Mouse (Mus musculus) ES-E14 (cell line): Measurements from ENCODE around the gene Bend5. TPM values are rescaled to one million over a fixed set of nuclear protein-coding genes. Genes with fewer than 3 reads are reported as not detected.

Source experiments
- DNase-seq: peaks from one replicate; pipeline ENCODE4 v3.0.0-alpha.2; 2013; ENCODE audit warnings: low read depth, low spot score
- H3K27ac ChIP-seq: 2 replicates; pipeline ENCODE4 v1.5.1; 2012; ENCODE audit warnings: low read depth, mild to moderate bottlenecking, low read length, moderate library complexity, mixed read lengths; ENCODE audit not compliant: poor library complexity, insufficient read depth, severe bottlenecking
- H3K36me3 ChIP-seq: 2 replicates; pipeline ENCODE4 v1.6.1; 2012; ENCODE audit warnings: mild to moderate bottlenecking, low read length, moderate library complexity, mixed read lengths; ENCODE audit not compliant: control insufficient read depth, poor library complexity, insufficient read depth, severe bottlenecking
- H3K4me1 ChIP-seq, 2 experiments: fragments of 150-350 bp in 1 of 2; sonication (generic) in 1 of 2; 2 replicates each; pipeline ENCODE4 v1.6.1; 2012; ENCODE audit warnings: low read length in 2 of 2, mild to moderate bottlenecking in 1 of 2, mixed read lengths in 1 of 2; ENCODE audit not compliant: control insufficient read depth in 2 of 2, insufficient read depth in 2 of 2, poor library complexity in 1 of 2
- H3K4me3 ChIP-seq, 2 experiments: fragments of 150-350 bp in 1 of 2; sonication (generic) in 1 of 2; 2 replicates each; pipeline ENCODE4 v1.5.1; 2012; ENCODE audit warnings: low read length in 2 of 2, low read depth in 1 of 2, mild to moderate bottlenecking in 1 of 2, mixed read lengths in 1 of 2; ENCODE audit not compliant: insufficient read depth in 1 of 2, poor library complexity in 1 of 2, severe bottlenecking in 1 of 2
- H3K9ac ChIP-seq: 2 replicates; pipeline ENCODE4 v1.6.1; 2012; ENCODE audit warnings: low read depth, mild to moderate bottlenecking, low read length, mixed read lengths; ENCODE audit not compliant: poor library complexity, insufficient read depth, severe bottlenecking
- H3K9me3 ChIP-seq: fragments of 150-350 bp; sonication (generic); 2 replicates; pipeline ENCODE4 v1.6.1; 2012; ENCODE audit warnings: low read depth, mild to moderate bottlenecking, low read length; ENCODE audit not compliant: control insufficient read depth, insufficient read depth
- CHD2 ChIP-seq: IDR thresholded peaks from 2 replicates; pipeline ENCODE4 v1.6.1; 2014; ENCODE audit warnings: mild to moderate bottlenecking, low read depth, low read length, inconsistent platforms
- HCFC1 ChIP-seq: IDR thresholded peaks from 2 replicates; pipeline ENCODE4 v1.6.1; 2012; ENCODE audit warnings: low read length, inconsistent platforms, borderline replicate concordance; ENCODE audit not compliant: insufficient read depth
- MAFK ChIP-seq: IDR thresholded peaks from 2 replicates; pipeline ENCODE4 v1.6.1; 2014; ENCODE audit warnings: mild to moderate bottlenecking, low read depth, low read length, inconsistent platforms; ENCODE audit not compliant: insufficient read depth
- ZC3H11A ChIP-seq: IDR thresholded peaks from 2 replicates; pipeline ENCODE4 v1.6.1; 2012; ENCODE audit warnings: low read depth, mild to moderate bottlenecking, inconsistent platforms, low read length, borderline replicate concordance
- ZNF384 ChIP-seq: IDR thresholded peaks from 2 replicates; pipeline ENCODE4 v1.6.1; 2012; ENCODE audit warnings: low read depth, low read length, inconsistent platforms
- in situ Hi-C, 2 experiments: fragments of 600-800 bp; cut with MboI; formaldehyde crosslinking; loops; one replicate each; pipeline ENCODE4 v1.15.1; 2025; ENCODE audit warnings: low sequenced_read_pairs in 2 of 2, inconsistent platforms in 1 of 2; ENCODE audit not compliant: unreplicated experiment in 2 of 2
- total RNA-seq: library from RNA; depleted of rRNA; stranded (reverse); fragments of 300-350 nt; gene quantifications from 2 replicates; pipeline ENCODE4 v1.2.3, GENCODE M21; 2012

Gene Bend5
- total RNA-seq, 1 experiment = 6.9 TPM

DNA sequence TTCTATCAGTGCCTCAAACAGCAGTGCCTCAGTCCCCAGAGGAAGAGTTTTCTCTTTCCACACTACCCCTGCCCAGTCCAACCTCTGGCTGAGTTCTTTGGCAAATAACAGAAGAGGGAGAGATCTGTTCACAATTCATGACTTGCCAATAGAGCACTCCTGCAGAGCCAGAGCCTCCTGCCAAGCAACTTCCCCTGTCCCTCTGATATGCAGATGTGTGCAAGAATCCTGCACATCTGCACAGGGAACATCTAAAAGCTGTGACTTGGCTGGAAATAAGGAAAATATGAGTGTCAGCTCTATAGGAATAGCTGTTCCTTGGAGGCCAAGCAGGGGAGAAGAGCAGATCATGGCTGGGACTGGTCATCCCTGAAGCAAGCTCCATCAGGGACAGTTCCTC, 24.1 kb upstream of the Bend5 start:
- Histone ChIP-seq H3K4me3 (no peak overlapping the region), H3K9ac (no peak overlapping the region), H3K27ac (no peak overlapping the region), H3K4me1 (peaks cover 0 to 2% of the 10 kb centered on the region in 2 experiments; a peak in 1 of 4 replicates), H3K36me3 (no peaks in the 10 kb centered on the region), H3K9me3 (no peaks in the 10 kb centered on the region)
- in situ Hi-C loops = no loop called here
- no peak for DNase-seq
- TF ChIP-seq MAFK = no peak
- TF ChIP-seq ZNF384 = no peak
- no peak for TF ChIP-seq CHD2
- no peak for TF ChIP-seq HCFC1
- TF ChIP-seq ZC3H11A = no peak

GRCm38 (mm10) chr4:111399784-111400183, 15.0 kb upstream of the Bend5 start:
- TF ChIP-seq MAFK (no peak), HCFC1 (no peak), ZNF384 (no peak), CHD2 (no peak), ZC3H11A (no peak)
- Histone ChIP-seq H3K9ac (no peak overlapping the region), H3K27ac (no peak overlapping the region), H3K36me3 (no peaks in the 10 kb centered on the region), H3K4me3 (no peak overlapping the region), H3K4me1 (no peaks in the 10 kb centered on the region), H3K9me3 (no peaks in the 10 kb centered on the region)
- in situ Hi-C loops = no loop called here
- DNase-seq = no peak

GRCm38 (mm10) chr4:111400676-111401075, 14.1 kb upstream of the Bend5 start:
- H3K4me3 ChIP-seq = no peak overlapping the region
- TF ChIP-seq CHD2 (no peak), ZNF384 (no peak), MAFK (no peak), ZC3H11A (no peak), HCFC1 (no peak)
- no peaks in the 10 kb centered on the region for H3K36me3 ChIP-seq
- no peaks in the 10 kb centered on the region for H3K9me3 ChIP-seq
- H3K9ac ChIP-seq = no peak overlapping the region
- in situ Hi-C loops = no loop called here
- DNase-seq = no peak
- no peaks in the 10 kb centered on the region for H3K4me1 ChIP-seq
- H3K27ac ChIP-seq = no peak overlapping the region

GRCm38 (mm10) chr4:111403243-111403642, 11.6 kb upstream of the Bend5 start:
- no peak overlapping the region for H3K4me3 ChIP-seq
- no peak for TF ChIP-seq ZC3H11A
- no peak for TF ChIP-seq HCFC1
- TF ChIP-seq MAFK = no peak
- no peak for TF ChIP-seq CHD2
- TF ChIP-seq ZNF384 = no peak
- no peaks in the 10 kb centered on the region for H3K4me1 ChIP-seq
- no peak overlapping the region for H3K27ac ChIP-seq
- no peaks in the 10 kb centered on the region for H3K36me3 ChIP-seq
- no peak for DNase-seq
- no peak overlapping the region for H3K9ac ChIP-seq
- in situ Hi-C loops = no loop called here
- H3K9me3 ChIP-seq = no peaks in the 10 kb centered on the region

- TF ChIP-seq ZC3H11A = no peak
- no peak for TF ChIP-seq ZNF384
- no peak for TF ChIP-seq HCFC1
- TF ChIP-seq CHD2 = no peak
- TF ChIP-seq MAFK = no peak
- Histone ChIP-seq H3K27ac (no peak overlapping the region), H3K4me1 (peaks cover 0 to 5% of the 10 kb centered on the region in 2 experiments; a peak in 2 of 4 replicates), H3K9me3 (no peaks in the 10 kb centered on the region), H3K4me3 (no peak overlapping the region), H3K36me3 (no peaks in the 10 kb centered on the region), H3K9ac (no peak overlapping the region)
- in situ Hi-C loops = no loop called here
- no peak for DNase-seq
Observed at GRCm38 (mm10) chr4:111410731-111411130, 4.1 kb upstream of the Bend5 start.
